Mouse (Mus musculus) NIH3T3 (cell line): ENCODE data around the gene Letmd1.
"Not testable (repeated sequence)": the region's sequence is repeated elsewhere in the genome, so short reads cannot be mapped to it uniquely, and the experiment has no call there.

Source experiments
- DNase-seq: peaks from one replicate; pipeline ENCODE4 v3.0.0-alpha.2; 2012; ENCODE audit warnings: low read depth

Letmd1 gene

DNA sequence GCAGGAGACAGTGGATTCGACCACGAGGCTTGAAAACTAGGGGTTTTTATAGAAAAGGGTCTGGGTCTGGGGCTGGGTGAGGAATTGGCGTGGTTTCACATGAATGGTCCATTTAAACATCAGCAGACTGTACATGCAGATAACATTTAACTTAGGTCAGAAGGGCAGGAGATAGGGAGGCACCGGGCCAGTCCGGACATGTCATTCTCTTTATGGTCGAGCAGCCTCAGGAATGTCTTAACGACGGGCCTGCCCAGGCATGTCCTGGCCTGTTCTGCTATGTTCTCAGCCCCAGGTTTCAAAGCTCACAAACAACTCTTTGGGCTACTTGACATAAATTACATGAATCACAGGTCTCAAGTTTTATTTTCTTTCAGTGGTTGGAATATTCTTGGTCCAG lies 30.7 kb downstream of the Letmd1 start:
- DNase-seq = not testable (repeated sequence)

GRCm38 (mm10) chr15:100508454-100509167 lies 39.8 kb downstream of the Letmd1 start:
- DNase-seq = peak; percentile 51

DNA sequence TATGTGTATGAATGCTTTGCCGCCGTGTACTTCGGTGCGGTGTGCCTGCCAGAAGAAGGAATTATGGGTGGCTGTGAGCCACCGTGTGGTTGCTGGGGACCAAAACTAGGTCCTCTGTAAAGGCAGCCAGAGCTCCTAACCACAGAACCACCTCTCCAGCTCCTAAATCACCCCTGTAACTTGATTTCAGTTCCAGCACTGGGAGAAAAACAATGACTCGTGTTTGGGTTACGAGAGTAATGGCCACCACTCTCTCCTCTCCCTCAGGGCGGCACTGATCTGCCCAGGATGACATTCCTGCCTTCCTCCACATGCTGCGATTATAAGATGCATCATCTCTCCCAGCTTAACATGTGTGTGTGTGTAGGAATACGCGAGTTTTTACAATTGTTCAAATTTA lies 41.2 kb downstream of the Letmd1 start:
- peak; percentile 52 for DNase-seq

DNA sequence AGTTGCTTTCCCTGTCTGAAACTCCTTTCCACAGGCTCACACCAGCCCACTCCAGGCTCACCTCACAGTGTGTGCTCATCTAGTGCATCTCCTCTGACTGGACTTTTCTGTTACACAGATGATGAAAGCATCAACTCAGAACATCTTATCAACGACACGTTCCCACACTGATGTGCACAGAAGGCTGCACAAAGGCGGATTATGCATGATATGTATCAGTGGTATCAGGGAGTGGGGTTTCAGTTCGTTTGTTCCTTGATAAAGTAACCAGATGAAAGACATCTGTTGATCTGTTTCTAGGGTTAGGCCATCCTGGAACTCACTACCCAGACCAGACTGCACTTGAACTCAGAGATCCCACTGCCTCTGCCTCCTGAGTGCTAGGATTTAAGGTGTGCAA lies 44.6 kb downstream of the Letmd1 start:
- no peak for DNase-seq

DNA sequence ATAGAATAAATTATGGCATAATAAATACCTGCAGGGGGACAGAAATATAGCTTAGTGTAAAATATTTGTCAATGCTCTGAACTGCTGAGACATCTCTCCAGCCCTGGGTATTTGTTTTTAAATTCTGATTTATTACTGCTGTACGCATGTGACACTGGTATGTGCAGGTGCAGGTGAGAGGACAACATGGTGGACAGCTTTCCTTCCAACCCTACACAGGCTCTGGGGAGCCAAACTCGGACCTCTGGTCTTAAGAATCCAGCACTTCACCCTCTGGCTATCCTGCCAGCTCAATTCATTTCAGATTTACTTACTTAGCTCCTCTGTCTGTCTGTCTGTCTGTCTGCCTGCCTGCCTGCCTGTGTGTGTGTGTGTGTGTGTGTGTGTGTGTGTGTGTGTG lies 46.3 kb downstream of the Letmd1 start:
- no peak for DNase-seq

DNA sequence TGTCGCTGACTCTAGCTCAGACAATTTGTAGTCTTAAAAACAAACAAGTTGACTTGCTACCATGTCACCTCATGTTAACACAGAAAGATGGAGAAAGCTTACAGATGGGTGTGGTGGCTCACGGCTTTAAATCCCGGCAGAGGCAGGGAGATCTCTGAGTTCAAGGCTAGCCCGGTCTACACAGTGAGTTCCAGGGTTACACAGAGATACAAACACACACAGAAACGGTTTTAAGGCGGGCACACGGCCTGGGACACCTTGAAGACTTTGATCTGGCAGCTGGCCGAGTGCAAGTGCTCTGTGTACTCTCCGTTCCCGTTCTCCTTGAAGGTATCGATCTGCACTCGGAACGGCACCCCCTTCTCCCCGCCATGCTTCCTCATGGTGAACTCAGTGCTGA lies 51.5 kb downstream of the Letmd1 start:
- DNase-seq = no peak

DNA sequence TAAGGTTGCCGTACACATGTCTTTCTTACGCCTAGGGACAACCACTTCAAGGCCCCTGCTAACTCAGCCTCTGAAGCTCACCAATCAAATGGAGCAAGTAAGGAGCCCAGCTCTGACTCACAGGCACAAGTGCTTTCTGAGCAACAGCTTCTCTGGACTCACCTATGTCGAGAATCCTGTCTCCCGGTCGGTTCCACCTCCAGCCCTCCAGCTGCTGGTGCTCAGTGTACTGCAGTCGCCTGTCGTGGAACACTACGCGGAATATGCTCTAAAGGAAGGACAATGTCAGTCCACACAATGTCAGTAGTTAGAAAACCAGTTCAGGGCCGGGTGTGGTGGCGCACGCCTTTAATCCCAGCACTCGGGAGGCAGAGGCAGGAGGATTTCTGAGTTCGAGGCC lies 56.6 kb downstream of the Letmd1 start:
- no peak for DNase-seq

DNA sequence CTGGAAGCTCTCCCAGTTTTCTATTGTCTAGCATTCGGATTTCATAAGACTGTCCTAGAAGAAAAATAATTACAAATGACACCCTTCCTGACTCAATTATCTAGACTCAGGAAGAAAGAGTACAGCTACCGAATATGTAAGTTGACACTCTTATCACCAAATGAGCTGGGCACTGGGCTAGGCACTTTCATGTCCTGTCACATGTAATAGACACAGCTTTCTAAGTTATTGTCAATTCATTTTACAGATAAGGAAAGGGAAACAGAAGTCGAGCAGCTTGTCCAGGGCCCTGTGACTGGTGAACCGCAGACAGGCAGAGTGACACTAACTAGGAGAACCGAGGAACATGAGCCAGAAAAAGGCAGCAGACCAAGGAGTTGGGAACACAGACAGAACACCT lies 59.1 kb downstream of the Letmd1 start:
- no peak for DNase-seq
